Mouse (Mus musculus) midbrain, embryonic 14.5 days (tissue): Measurements from ENCODE around the gene Rapgef2. TPM values are rescaled to one million over a fixed set of nuclear protein-coding genes. Genes with fewer than 3 reads are reported as not detected.
"Not testable (repeated sequence)": the region's sequence is repeated elsewhere in the genome, so short reads cannot be mapped to it uniquely, and the experiment has no call there.

Source experiments
- ATAC-seq: fragments of 200-750 bp; cut with Nextera tagmentation; 2 replicates; pipeline ENCODE4 v1.8.0; 2017; ENCODE audit warnings: moderate number of reproducible peaks, moderate library complexity; ENCODE audit not compliant: low FRiP score, low TSS enrichment
- DNase-seq: peaks from one replicate; pipeline ENCODE4 v3.0.0-alpha.2; 2015
- H3K27ac ChIP-seq: fragments of 300-500 bp; sonication (generic); replicated peaks from 2 replicates; pipeline ENCODE4 v1.5.1; 2014; ENCODE audit warnings: mild to moderate bottlenecking, low read depth, low read length, moderate library complexity
- H3K27me3 ChIP-seq: fragments of 300-500 bp; sonication (generic); 2 replicates; pipeline ENCODE4 v1.6.1; 2014; ENCODE audit warnings: low read length, control low read depth, mixed read lengths; ENCODE audit not compliant: control insufficient read depth, insufficient read depth
- H3K36me3 ChIP-seq: fragments of 300-500 bp; sonication (generic); 2 replicates; pipeline ENCODE4 v1.6.1; 2014; ENCODE audit warnings: low read length, control low read depth; ENCODE audit not compliant: control insufficient read depth, insufficient read depth
- H3K4me1 ChIP-seq: fragments of 300-500 bp; sonication (generic); 2 replicates; pipeline ENCODE4 v1.6.1; 2014; ENCODE audit warnings: mild to moderate bottlenecking, antibody characterized with exemption, low read length, control low read depth; ENCODE audit not compliant: control insufficient read depth, insufficient read depth
- H3K4me2 ChIP-seq: fragments of 300-500 bp; sonication (generic); 2 replicates; pipeline ENCODE4 v1.6.1; 2014; ENCODE audit warnings: mild to moderate bottlenecking, low read length, moderate library complexity
- H3K4me3 ChIP-seq: fragments of 300-500 bp; sonication (generic); replicated peaks from 2 replicates; pipeline ENCODE4 v1.5.1; 2014; ENCODE audit warnings: low read depth, low read length
- H3K9ac ChIP-seq: fragments of 300-500 bp; sonication (generic); replicated peaks from 2 replicates; pipeline ENCODE4 v1.6.1; 2014; ENCODE audit warnings: mild to moderate bottlenecking, low read length, moderate library complexity
- H3K9me3 ChIP-seq: fragments of 300-500 bp; sonication (generic); 2 replicates; pipeline ENCODE4 v1.6.1; 2016; ENCODE audit warnings: low read length, control low read depth, mixed read lengths; ENCODE audit not compliant: control insufficient read depth
- WGBS: fragments of 180-500 bp; shearing (Covaris S2); extraction: QIAGEN DNeasy Blood & Tissue Kit; methylation state at CpG from one replicate; pipeline ENCODE4 v1.1.7; 2014; 5-methylcytosine and 5-hydroxymethylcytosine counted together
- polyA plus RNA-seq: library from polyadenylated mRNA; unstranded; fragments of >200 nt; fragmentation: Nextera tagmentation; extraction: Ambion mirVana; gene quantifications from 2 replicates; pipeline ENCODE4 v1.2.1, GENCODE M21; 2014

Gene Rapgef2
- polyA plus RNA-seq, 1 experiment from 2014 or later, result 14.8 TPM

- ATAC-seq, H3K27me3 ChIP-seq, H3K9me3 ChIP-seq, H3K4me2 ChIP-seq, H3K9ac ChIP-seq, H3K4me3 ChIP-seq, DNase-seq, H3K27ac ChIP-seq, H3K36me3 ChIP-seq, H3K4me1 ChIP-seq: not testable (repeated sequence)
- WGBS, result 97% methylated on average over 8 of the region's 8 CpGs
These were observed 115.2 kb downstream of the Rapgef2 start for GRCm38 (mm10) chr3:79171146-79171545.

GRCm38 (mm10) chr3:79168168-79168827, 118.0 kb downstream of the Rapgef2 start:
- H3K4me3 ChIP-seq, result no peak overlapping the region
- H3K4me1 ChIP-seq, result no peaks in the 10 kb centered on the region
- 85% methylated on average over 2 of the region's 2 CpGs for WGBS
- no peak overlapping the region for H3K9ac ChIP-seq
- no peaks in the 10 kb centered on the region for H3K9me3 ChIP-seq
- no peak overlapping the region for H3K4me2 ChIP-seq
- ATAC-seq, result no peak
- H3K27me3 ChIP-seq, result no peaks in the 10 kb centered on the region
- H3K36me3 ChIP-seq, result no peaks in the 10 kb centered on the region
- H3K27ac ChIP-seq, result no peak overlapping the region
- DNase-seq, result no peak

GRCm38 (mm10) chr3:79167586-79167985, 118.7 kb downstream of the Rapgef2 start:
- 87% methylated on average over 2 of the region's 2 CpGs for WGBS
- no peak for DNase-seq
- no peak for ATAC-seq
- Histone ChIP-seq H3K27ac (no peak overlapping the region), H3K9me3 (no peaks in the 10 kb centered on the region), H3K9ac (no peak overlapping the region), H3K4me1 (0 out of 2 replicates have a peak, but pooled peaks cover 3% of the 10 kb centered on the region), H3K4me2 (no peak overlapping the region), H3K36me3 (no peaks in the 10 kb centered on the region), H3K27me3 (no peaks in the 10 kb centered on the region), H3K4me3 (no peak overlapping the region)

DNA sequence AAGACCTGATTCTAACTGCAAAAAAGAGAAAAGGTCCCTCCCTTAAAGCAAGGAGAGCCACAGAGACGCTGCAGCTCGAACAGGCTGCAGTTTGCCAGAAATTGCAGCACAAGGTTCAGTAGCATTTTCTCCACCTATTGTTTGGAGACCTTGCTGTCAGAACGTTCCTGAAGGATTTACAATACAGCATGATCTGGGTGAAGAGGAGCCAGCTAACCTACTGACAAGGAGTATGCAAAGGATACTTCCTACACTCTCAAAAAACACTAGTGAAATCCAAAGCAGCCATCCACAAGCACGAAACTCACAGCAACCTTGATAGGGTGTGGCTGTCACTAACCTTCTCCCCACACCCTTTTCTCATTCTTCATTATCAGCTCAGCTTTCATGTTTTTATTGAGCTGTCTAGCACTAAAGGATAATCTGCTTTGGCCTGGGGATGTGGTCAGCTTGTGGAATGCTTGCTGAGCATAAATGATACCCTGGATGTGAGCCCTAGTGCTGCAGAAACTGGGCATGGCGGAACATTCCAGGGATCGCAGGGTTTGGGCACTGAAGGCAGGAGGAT, 124.4 kb downstream of the Rapgef2 start:
- H3K9ac ChIP-seq, result peak overlapping the region; percentile 34; the same call in 1 of the 2 replicates
- no peak overlapping the region for H3K4me3 ChIP-seq
- 47% methylated on average over 6 of the region's 6 CpGs for WGBS
- peak overlapping the region; percentile 43 for H3K4me2 ChIP-seq
- H3K27me3 ChIP-seq, result no peaks in the 10 kb centered on the region
- peak overlapping the region; percentile 71 for H3K27ac ChIP-seq
- H3K9me3 ChIP-seq, result no peaks in the 10 kb centered on the region
- peaks cover 17% of the 10 kb centered on the region for H3K4me1 ChIP-seq
- peak; percentile 40 for DNase-seq
- H3K36me3 ChIP-seq, result no peaks in the 10 kb centered on the region
- ATAC-seq, result no peak

- Histone ChIP-seq H3K9ac (peak overlapping the region; percentile 34; the same call in 1 of the 2 replicates), H3K4me1 (peaks cover 17% of the 10 kb centered on the region), H3K4me3 (no peak overlapping the region), H3K36me3 (no peaks in the 10 kb centered on the region), H3K27ac (peak overlapping the region; percentile 71), H3K4me2 (peak overlapping the region; percentile 43), H3K9me3 (no peaks in the 10 kb centered on the region), H3K27me3 (no peaks in the 10 kb centered on the region)
- no peak for ATAC-seq
- DNase-seq, result peak; percentile 77
- WGBS, result 35% methylated on average over 6 of the region's 6 CpGs
These were observed 125.1 kb downstream of the Rapgef2 start for GRCm38 (mm10) chr3:79161093-79161723.

- Histone ChIP-seq H3K4me1 (peaks cover 17% of the 10 kb centered on the region), H3K27me3 (no peaks in the 10 kb centered on the region), H3K4me3 (no peak overlapping the region), H3K9ac (no peak overlapping the region), H3K9me3 (no peaks in the 10 kb centered on the region), H3K27ac (no peak overlapping the region), H3K36me3 (no peaks in the 10 kb centered on the region), H3K4me2 (no peak overlapping the region)
- DNase-seq (no peak), ATAC-seq (no peak)
These were observed 128.1 kb downstream of the Rapgef2 start for GRCm38 (mm10) chr3:79158254-79158653.

GRCm38 (mm10) chr3:79153039-79153487, 133.3 kb downstream of the Rapgef2 start:
- no peak overlapping the region for H3K9ac ChIP-seq
- 90% methylated on average over 5 of the region's 5 CpGs for WGBS
- no peaks in the 10 kb centered on the region for H3K9me3 ChIP-seq
- no peak overlapping the region for H3K4me3 ChIP-seq
- no peaks in the 10 kb centered on the region for H3K27me3 ChIP-seq
- no peak for DNase-seq
- no peaks in the 10 kb centered on the region for H3K4me1 ChIP-seq
- H3K36me3 ChIP-seq, result no peaks in the 10 kb centered on the region
- no peak overlapping the region for H3K4me2 ChIP-seq
- no peak for ATAC-seq
- H3K27ac ChIP-seq, result no peak overlapping the region

DNA sequence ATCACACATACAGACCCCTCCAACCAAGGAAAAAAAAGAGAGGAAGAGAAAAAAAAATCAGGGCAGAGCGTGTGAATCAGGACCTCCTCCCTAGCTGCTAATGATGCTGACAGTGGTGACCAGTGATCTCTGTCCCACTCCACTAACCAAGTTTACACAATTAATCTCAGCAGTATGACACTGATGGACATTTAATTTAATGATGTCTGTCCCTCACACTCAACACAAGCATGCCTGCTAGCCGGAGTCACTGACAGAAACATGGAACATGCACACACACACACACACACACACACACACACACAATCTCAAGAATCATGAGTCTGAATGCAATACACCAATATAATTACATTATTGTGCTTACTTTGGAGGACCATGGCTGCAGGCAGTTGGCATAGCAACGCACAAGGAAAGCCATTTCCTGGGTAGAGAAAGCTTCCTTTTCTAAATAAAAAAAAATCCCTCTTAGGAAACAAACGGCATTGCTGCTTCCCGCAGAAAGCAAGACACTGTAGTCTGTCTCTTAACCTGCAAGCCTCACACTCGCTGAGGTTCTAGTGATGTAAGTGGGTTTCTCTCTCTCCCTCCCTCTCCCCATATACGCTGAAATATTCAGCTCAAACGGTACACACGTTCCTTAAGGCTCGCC, 140.8 kb downstream of the Rapgef2 start:
- H3K27me3 ChIP-seq, result no peaks in the 10 kb centered on the region
- WGBS, result 10% methylated on average over 10 of the region's 10 CpGs
- no peaks in the 10 kb centered on the region for H3K9me3 ChIP-seq
- peak overlapping the region; percentile 60 for H3K9ac ChIP-seq
- peak overlapping the region; percentile 62 for H3K4me2 ChIP-seq
- H3K36me3 ChIP-seq, result no peaks in the 10 kb centered on the region
- H3K4me1 ChIP-seq, result peaks cover 23% of the 10 kb centered on the region
- DNase-seq (peak; percentile 76), ATAC-seq (peak; percentile 71)
- peak overlapping the region; percentile 93 for H3K27ac ChIP-seq
- peak overlapping the region; percentile 42 for H3K4me3 ChIP-seq
